Mouse (Mus musculus): ENCODE results near the gene Dgkz. TPM values are rescaled to one million over a fixed set of nuclear protein-coding genes. Genes with fewer than 3 reads are reported as not detected.

Gene Dgkz
- total RNA-seq, 4 experiments from 2014 or later: 463 to 479 (median 474) TPM

Small RNA genes lying within 50 kb of the gene (microRNA-seq; reads per million reads assigned to microRNA genes)
- 1.3 to 2.3 reads per million in 2 experiments for gene Mir6999

Other genes starting within 250 kb of the Dgkz start
- 10 to 100 TPM; 49.8 to 55.9 (median 52.8) TPM for gene Ambra1, start 245.7 kb downstream of the Dgkz start, total RNA-seq (2022)
- 10 to 100 TPM; 27.0 to 29.9 (median 29.1) TPM for gene Chrm4, start 48.6 kb downstream of the Dgkz start, total RNA-seq (2022)
- 10 to 100 TPM; 21.4 to 27.8 (median 24.1) TPM for gene Mdk, start 43.6 kb downstream of the Dgkz start, total RNA-seq (2022)
- not detected for gene Gm9821, start 30.2 kb downstream of the Dgkz start, total RNA-seq (2022)
- 1 to 10 TPM; 2.5 to 2.8 (median 2.7) TPM for gene Creb3l1, start 48.6 kb upstream of the Dgkz start, total RNA-seq (2022)
- 100 to 1,000 TPM; 139 to 167 (median 156) TPM for gene Phf21a, start 117.3 kb upstream of the Dgkz start, total RNA-seq (2022)